Mouse (Mus musculus): ENCODE results near the gene Mink1. TPM values are rescaled to one million over a fixed set of nuclear protein-coding genes. Genes with fewer than 3 reads are reported as not detected.
"Not testable (repeated sequence)": the region's sequence is repeated elsewhere in the genome, so short reads cannot be mapped to it uniquely, and the experiment has no call there.

The Mink1 gene
- polyA plus RNA-seq (2016; fragmentation: Nextera tagmentation; extraction: Ambion mirVana) = 14.7 and 16.8 TPM in 2 replicates

- H3K9ac ChIP-seq (replicated peaks) = peak within 1 kb of the TSS; percentile 87
- no peaks in the 10 kb centered on the region for H3K27me3 ChIP-seq
- H3K4me1 ChIP-seq = peaks cover 37% of the 10 kb centered on the region
- H3K27ac ChIP-seq (replicated peaks) = peak within 1 kb of the TSS; percentile 85
- under 1% methylated on average over 36 of the region's 57 CpGs for WGBS
- ATAC-seq (ENCODE audit: low FRiP score, low read depth) = peak; percentile 94
- H3K9me3 ChIP-seq = no peaks in the 10 kb centered on the region
- H3K4me2 ChIP-seq (replicated peaks) = peak within 1 kb of the TSS; percentile 98
- H3K36me3 ChIP-seq = no peaks in the 10 kb centered on the region
- peak within 1 kb of the TSS; percentile 91 for H3K4me3 ChIP-seq
These were observed at the start of gene Mink1 for GRCm38 (mm10) chr11:70562287-70562994. TSS of gene Mink1 (plus strand) at chr11:70562881.

- no peaks in the 10 kb centered on the region for H3K36me3 ChIP-seq
- H3K9me3 ChIP-seq = no peaks in the 10 kb centered on the region
- H3K4me3 ChIP-seq = no peak overlapping the region
- H3K9ac ChIP-seq (replicated peaks) = no peak overlapping the region
- peaks cover 6% of the 10 kb centered on the region for H3K4me1 ChIP-seq
- no peak overlapping the region for H3K4me2 ChIP-seq (replicated peaks)
- H3K27ac ChIP-seq (replicated peaks) = no peak overlapping the region
- no peak for ATAC-seq (ENCODE audit: low FRiP score, low read depth)
- peaks cover 20% of the 10 kb centered on the region for H3K27me3 ChIP-seq
- 60% methylated on average over 11 of the region's 11 CpGs for WGBS
These were observed 49.2 kb upstream of the Mink1 start for GRCm38 (mm10) chr11:70513520-70513919.

GRCm38 (mm10) chr11:70514288-70514687 lies 48.4 kb upstream of the Mink1 start, which contains the start of gene Vmo1:
TSS of gene Vmo1 (minus strand) at chr11:70514616.
- WGBS = 92% methylated on average over 7 of the region's 7 CpGs
- Histone ChIP-seq H3K4me2 (replicated peaks) (no peak within 1 kb of the TSS), H3K9ac (replicated peaks) (no peak within 1 kb of the TSS), H3K27me3 (peaks cover 20% of the 10 kb centered on the region), H3K36me3 (no peaks in the 10 kb centered on the region), H3K4me1 (peaks cover 6% of the 10 kb centered on the region), H3K27ac (replicated peaks) (no peak within 1 kb of the TSS), H3K4me3 (no peak within 1 kb of the TSS), H3K9me3 (no peaks in the 10 kb centered on the region)
- ATAC-seq (ENCODE audit: low FRiP score, low read depth) = no peak

GRCm38 (mm10) chr11:70516352-70516751 lies 46.3 kb upstream of the Mink1 start:
- ATAC-seq (ENCODE audit: low FRiP score, low read depth) = no peak
- WGBS = 24% methylated on average over 2 of the region's 2 CpGs
- Histone ChIP-seq H3K4me1 (0 out of 2 replicates have a peak, but pooled peaks cover 7% of the 10 kb centered on the region), H3K4me3 (no peak overlapping the region), H3K27ac (replicated peaks) (no peak overlapping the region), H3K4me2 (replicated peaks) (no peak overlapping the region), H3K9me3 (no peaks in the 10 kb centered on the region), H3K27me3 (peaks cover 18% of the 10 kb centered on the region), H3K36me3 (no peaks in the 10 kb centered on the region), H3K9ac (replicated peaks) (no peak overlapping the region)

GRCm38 (mm10) chr11:70518436-70518835 lies 44.2 kb upstream of the Mink1 start:
- Histone ChIP-seq H3K27me3 (peaks cover 18% of the 10 kb centered on the region), H3K4me1 (0 out of 2 replicates have a peak, but pooled peaks cover 7% of the 10 kb centered on the region), H3K27ac (replicated peaks) (no peak overlapping the region), H3K4me3 (no peak overlapping the region), H3K9me3 (no peaks in the 10 kb centered on the region), H3K36me3 (no peaks in the 10 kb centered on the region), H3K9ac (replicated peaks) (no peak overlapping the region), H3K4me2 (replicated peaks) (no peak overlapping the region)
- 83% methylated on average over 1 of the region's 1 CpGs for WGBS
- no peak for ATAC-seq (ENCODE audit: low FRiP score, low read depth)

GRCm38 (mm10) chr11:70518923-70519322 lies 43.8 kb upstream of the Mink1 start, which contains the start of gene Gltpd2:
TSS of gene Gltpd2 (plus strand) at chr11:70519196.
- Histone ChIP-seq H3K27me3 (peaks cover 18% of the 10 kb centered on the region), H3K9ac (replicated peaks) (peak within 1 kb of the TSS; percentile 54), H3K9me3 (no peaks in the 10 kb centered on the region), H3K36me3 (no peaks in the 10 kb centered on the region), H3K4me1 (0 out of 2 replicates have a peak, but pooled peaks cover 7% of the 10 kb centered on the region), H3K4me2 (replicated peaks) (peak within 1 kb of the TSS; percentile 46), H3K4me3 (peak within 1 kb of the TSS; percentile 29), H3K27ac (replicated peaks) (peak within 1 kb of the TSS; percentile 54; the same call in 1 of the 2 replicates)
- whole genome bisulfite sequencing = 81% methylated on average over 10 of the region's 10 CpGs
- ATAC-seq (ENCODE audit: low FRiP score, low read depth) = no peak

GRCm38 (mm10) chr11:70520178-70520769 lies 42.4 kb upstream of the Mink1 start:
- H3K4me1 ChIP-seq = 0 out of 2 replicates have a peak, but pooled peaks cover 7% of the 10 kb centered on the region
- peak; percentile 47 for ATAC-seq (ENCODE audit: low FRiP score, low read depth)
- peak overlapping the region; percentile 54 for H3K27ac ChIP-seq (replicated peaks)
- H3K9ac ChIP-seq (replicated peaks) = peak overlapping the region; percentile 54
- peak overlapping the region; percentile 46 for H3K4me2 ChIP-seq (replicated peaks)
- no peaks in the 10 kb centered on the region for H3K36me3 ChIP-seq
- H3K4me3 ChIP-seq = peak overlapping the region; percentile 29
- H3K9me3 ChIP-seq = no peaks in the 10 kb centered on the region
- peaks cover 18% of the 10 kb centered on the region for H3K27me3 ChIP-seq
- WGBS = 10% methylated on average over 41 of the region's 41 CpGs

GRCm38 (mm10) chr11:70523306-70523989 lies 39.2 kb upstream of the Mink1 start:
- peaks cover 24% of the 10 kb centered on the region for H3K36me3 ChIP-seq
- H3K27ac ChIP-seq (replicated peaks); H3K9me3 ChIP-seq; ATAC-seq (ENCODE audit: low FRiP score, low read depth); H3K4me2 ChIP-seq (replicated peaks); H3K9ac ChIP-seq (replicated peaks); H3K4me3 ChIP-seq: not testable (repeated sequence)
- peaks cover 18% of the 10 kb centered on the region for H3K27me3 ChIP-seq
- H3K4me1 ChIP-seq = peaks cover 17% of the 10 kb centered on the region
- 92% methylated on average over 8 of the region's 8 CpGs for WGBS

GRCm38 (mm10) chr11:70524782-70525181 lies 37.9 kb upstream of the Mink1 start:
- H3K27ac ChIP-seq (replicated peaks) = no peak overlapping the region
- peak overlapping the region; percentile 37 for H3K4me3 ChIP-seq
- ATAC-seq (ENCODE audit: low FRiP score, low read depth) = no peak; the same call in none of the 2 replicates
- H3K9ac ChIP-seq (replicated peaks) = no peak overlapping the region
- peaks cover 17% of the 10 kb centered on the region for H3K4me1 ChIP-seq
- peaks cover 33% of the 10 kb centered on the region for H3K36me3 ChIP-seq
- peaks cover 9% of the 10 kb centered on the region for H3K27me3 ChIP-seq
- H3K4me2 ChIP-seq (replicated peaks) = peak overlapping the region; percentile 51
- no peaks in the 10 kb centered on the region for H3K9me3 ChIP-seq
- 8% methylated on average over 8 of the region's 8 CpGs for WGBS

GRCm38 (mm10) chr11:70525184-70525678 lies 37.5 kb upstream of the Mink1 start, which contains the start of gene Psmb6:
TSS of gene Psmb6 (plus strand) at chr11:70525367.
- WGBS = under 1% methylated on average over 24 of the region's 26 CpGs
- ATAC-seq (ENCODE audit: low FRiP score, low read depth) = peak; percentile 93
- Histone ChIP-seq H3K4me1 (peaks cover 13% of the 10 kb centered on the region), H3K9ac (replicated peaks) (peak within 1 kb of the TSS; percentile 82), H3K36me3 (peaks cover 33% of the 10 kb centered on the region), H3K27ac (replicated peaks) (no peak within 1 kb of the TSS; the same call in 1 of the 2 replicates), H3K9me3 (no peaks in the 10 kb centered on the region), H3K4me3 (peak within 1 kb of the TSS; percentile 76), H3K27me3 (peaks cover 5% of the 10 kb centered on the region), H3K4me2 (replicated peaks) (peak within 1 kb of the TSS; percentile 87)

- H3K4me1 ChIP-seq = peaks cover 10% of the 10 kb centered on the region
- ATAC-seq (ENCODE audit: low FRiP score, low read depth) = no peak
- H3K9me3 ChIP-seq = no peaks in the 10 kb centered on the region
- peaks cover 33% of the 10 kb centered on the region for H3K36me3 ChIP-seq
- peak overlapping the region; percentile 87 for H3K4me2 ChIP-seq (replicated peaks)
- no peaks in the 10 kb centered on the region for H3K27me3 ChIP-seq
- H3K9ac ChIP-seq (replicated peaks) = peak overlapping the region; percentile 82
- no peak overlapping the region; the same call in 1 of the 2 replicates for H3K27ac ChIP-seq (replicated peaks)
- peak overlapping the region; percentile 76 for H3K4me3 ChIP-seq
- 2% methylated on average over 12 of the region's 12 CpGs for WGBS
These were observed 37.0 kb upstream of the Mink1 start for GRCm38 (mm10) chr11:70525726-70526125.

All from midbrain, embryonic 12.5 days (tissue).